Mouse (Mus musculus) CH12.LX (cell line): ENCODE data around the gene Lgr4.

Experiments
- CTCF ChIP-seq, 2 experiments: IDR thresholded peaks in 1 of 2; conservative IDR thresholded peaks in 1 of 2; 2 replicates each; pipeline ENCODE4 v1.5.1; 2011 to 2012; ENCODE audit warnings: low read depth in 2 of 2, low read length in 2 of 2, improper control_type of control experiment in 1 of 2, inconsistent platforms in 1 of 2, mild to moderate bottlenecking in 1 of 2, moderate library complexity in 1 of 2
- EP300 ChIP-seq: IDR thresholded peaks from 2 replicates; pipeline ENCODE4 v1.6.1; 2011; ENCODE audit warnings: low read length, improper control_type of control experiment
- ETS1 ChIP-seq: conservative IDR thresholded peaks from 2 replicates; pipeline ENCODE4 v1.6.1; 2012; ENCODE audit warnings: low read depth, mild to moderate bottlenecking, inconsistent platforms, low read length, improper control_type of control experiment, moderate library complexity
- KAT2A ChIP-seq: IDR thresholded peaks from 2 replicates; pipeline ENCODE4 v1.6.1; 2012; ENCODE audit warnings: low read length, improper control_type of control experiment, inconsistent platforms; ENCODE audit not compliant: insufficient replicate concordance
- MAX ChIP-seq: IDR thresholded peaks from 2 replicates; pipeline ENCODE4 v1.6.1; 2011; ENCODE audit warnings: low read length, improper control_type of control experiment
- MYC ChIP-seq: IDR thresholded peaks from 2 replicates; pipeline ENCODE4 v1.6.1; 2011; ENCODE audit warnings: low read depth, mild to moderate bottlenecking, improper control_type of control experiment, low read length
- NELFE ChIP-seq: IDR thresholded peaks from 2 replicates; pipeline ENCODE4 v1.6.1; 2011; ENCODE audit warnings: low read depth, low read length, improper control_type of control experiment
- POLR2A ChIP-seq: IDR thresholded peaks from 2 replicates; pipeline ENCODE4 v1.6.1; 2011; ENCODE audit warnings: low read depth, mild to moderate bottlenecking, improper control_type of control experiment, low read length
- TCF12 ChIP-seq: IDR thresholded peaks from 2 replicates; pipeline ENCODE4 v1.6.1; 2014; ENCODE audit warnings: low read depth, mild to moderate bottlenecking, inconsistent platforms, low read length, improper control_type of control experiment

DNA sequence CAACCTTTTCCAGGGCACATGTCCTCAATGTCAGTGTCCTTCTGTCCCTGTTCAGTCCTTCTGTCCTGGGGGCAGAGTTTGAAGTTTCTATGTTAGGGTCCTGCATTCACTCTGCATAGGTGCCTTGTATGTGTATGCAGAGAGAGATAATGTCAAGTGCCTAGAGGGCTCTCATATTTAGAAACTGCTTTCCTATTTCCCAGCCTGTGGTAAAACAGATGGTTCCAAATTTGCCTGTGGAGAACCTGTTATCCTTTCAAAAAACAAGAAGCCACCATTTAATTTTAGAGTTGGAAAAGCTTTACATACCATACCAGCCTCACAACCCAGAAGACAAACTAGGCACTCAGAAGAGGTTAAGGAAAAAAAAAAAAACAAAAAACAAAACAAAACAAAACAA is 32.1 kb downstream of the Lgr4 start:
- TF ChIP-seq EP300 = no peak
- TF ChIP-seq ETS1 = no peak
- TF ChIP-seq CTCF (conservative IDR thresholded peaks at IDR 0.05 in 1 of 2, IDR thresholded peaks at IDR 0.05 in 1 of 2; ENCODE audit: low read depth in 2 of 2, low read length in 2 of 2) = no peak
- no peak for TF ChIP-seq KAT2A
- TF ChIP-seq MYC = no peak
- TF ChIP-seq MAX = no peak
- TF ChIP-seq POLR2A = no peak
- TF ChIP-seq TCF12 = no peak
- no peak for TF ChIP-seq NELFE
